In genomic region chr11:89339783-89340182, GRCm38 (mm10) we compare ENCODE assay signal across 18 mouse cellular contexts. TPM values are rescaled to one million over a fixed set of nuclear protein-coding genes. Genes with fewer than 3 reads are reported as not detected.
DNase-seq lines count a peak whose midpoint lies in the region; ATAC-seq and TF ChIP-seq lines count a peak whose summit lies in the region.
"Had no signal": no experiment of that assay in that cellular context is flagged by ENCODE, and none has a peak within 500 bp of the region (broad histone marks: within the 10 kb centered on the region; RNA-seq: fewer than 3 reads in every experiment).

No protein-coding gene starts in this region.

- peaks cover 9% of the 10 kb centered on the region for H3K4me1 ChIP-seq in forebrain, embryonic 10.5 days
- no peaks in the 10 kb centered on the region for H3K4me1 ChIP-seq in forebrain, embryonic 14.5 days (ENCODE audit: control insufficient read depth, insufficient read depth, low read length)
- H3K4me1 ChIP-seq in lung, embryonic 14.5 days (ENCODE audit: insufficient read depth), result 0 out of 2 replicates have a peak, but pooled peaks cover 9% of the 10 kb centered on the region
- H3K4me1 ChIP-seq in ES-E14 (ENCODE audit: control insufficient read depth in 2 of 2, insufficient read depth in 2 of 2, low read length in 2 of 2, poor library complexity in 1 of 2), result peaks cover 0 to 2% of the 10 kb centered on the region in 2 experiments; a peak in 1 of 4 replicates
- peaks cover 9% of the 10 kb centered on the region for H3K4me1 ChIP-seq in limb, embryonic 15.5 days
- H3K4me1 ChIP-seq: embryonic facial prominence, embryonic 12.5 days had no signal

- ATAC-seq in forebrain, embryonic 14.5 days, result no peak
- ATAC-seq in lung, embryonic 14.5 days (ENCODE audit: insufficient read depth), result peak; percentile 49; the same call in 1 of the 2 replicates
- 0 out of 2 replicates have a peak, but pooled peaks have one; percentile 44 for ATAC-seq in limb, embryonic 15.5 days (ENCODE audit: insufficient number of reproducible peaks, low FRiP score, low TSS enrichment, low read depth)
- ATAC-seq: intestine, embryonic 16.5 days; liver, postnatal 0 days; Patski had no signal

- WGBS in forebrain, embryonic 10.5 days, result 90% methylated on average over 8 of the region's 8 CpGs
- WGBS in forebrain, embryonic 14.5 days, result 89% methylated on average over 8 of the region's 8 CpGs
- 38% methylated on average over 8 of the region's 8 CpGs for WGBS in lung, embryonic 14.5 days
- WGBS in limb, embryonic 15.5 days, result 44% methylated on average over 8 of the region's 8 CpGs

- no peak overlapping the region for H3K9ac ChIP-seq in forebrain, embryonic 14.5 days (ENCODE audit: low read length)
- H3K9ac ChIP-seq in lung, embryonic 14.5 days, result peak overlapping the region; percentile 16; the same call in 1 of the 2 replicates
- H3K9ac ChIP-seq in ES-E14 (ENCODE audit: insufficient read depth, low read depth, low read length, poor library complexity, severe bottlenecking), result no peak overlapping the region
- H3K9ac ChIP-seq in limb, embryonic 15.5 days, result no peak overlapping the region
- H3K9ac ChIP-seq: embryonic facial prominence, embryonic 12.5 days; hindbrain, embryonic 14.5 days; kidney, embryonic 15.5 days; liver, postnatal 0 days had no signal

- H3K36me3 ChIP-seq in forebrain, embryonic 10.5 days (replicated peaks), result no peaks in the 10 kb centered on the region
- H3K36me3 ChIP-seq in forebrain, embryonic 14.5 days (ENCODE audit: control insufficient read depth, insufficient read depth, low read length), result no peaks in the 10 kb centered on the region
- H3K36me3 ChIP-seq in lung, embryonic 14.5 days (ENCODE audit: insufficient read depth), result no peaks in the 10 kb centered on the region
- no peaks in the 10 kb centered on the region for H3K36me3 ChIP-seq in ES-E14 (ENCODE audit: control insufficient read depth, insufficient read depth, low read length, poor library complexity, severe bottlenecking)
- no peaks in the 10 kb centered on the region for H3K36me3 ChIP-seq in limb, embryonic 15.5 days
- H3K36me3 ChIP-seq: embryonic facial prominence, embryonic 12.5 days; kidney, embryonic 15.5 days had no signal

- peak overlapping the region; percentile 53; the same call in 1 of the 2 replicates for H3K27ac ChIP-seq in forebrain, embryonic 10.5 days
- no peak overlapping the region for H3K27ac ChIP-seq in forebrain, embryonic 14.5 days (ENCODE audit: low read depth, low read length)
- H3K27ac ChIP-seq in lung, embryonic 14.5 days (ENCODE audit: low read depth), result no peak overlapping the region
- H3K27ac ChIP-seq in ES-E14 (ENCODE audit: insufficient read depth, low read depth, low read length, poor library complexity, severe bottlenecking), result no peak overlapping the region
- H3K27ac ChIP-seq in limb, embryonic 15.5 days, result peak overlapping the region; percentile 35; the same call in 1 of the 2 replicates
- H3K27ac ChIP-seq: embryonic facial prominence, embryonic 12.5 days; hindbrain, embryonic 14.5 days; kidney, embryonic 15.5 days had no signal

- H3K4me2 ChIP-seq in forebrain, embryonic 14.5 days (ENCODE audit: low read length), result no peak overlapping the region
- 0 out of 2 replicates have a peak overlapping the region, but pooled peaks have one; percentile 2 for H3K4me2 ChIP-seq in lung, embryonic 14.5 days
- no peak overlapping the region for H3K4me2 ChIP-seq in limb, embryonic 15.5 days
- H3K4me2 ChIP-seq: embryonic facial prominence, embryonic 12.5 days; hindbrain, embryonic 14.5 days; kidney, embryonic 15.5 days had no signal

- H3K4me3 ChIP-seq in forebrain, embryonic 10.5 days, result no peak overlapping the region
- H3K4me3 ChIP-seq in forebrain, embryonic 14.5 days (ENCODE audit: low read depth, low read length), result no peak overlapping the region
- H3K4me3 ChIP-seq in lung, embryonic 14.5 days (ENCODE audit: low read depth, low read length), result no peak overlapping the region
- peak overlapping the region; percentile 36; a peak in 3 of 4 replicates for H3K4me3 ChIP-seq in ES-E14 (ENCODE audit: insufficient read depth in 1 of 2, low read depth in 1 of 2, low read length in 2 of 2, poor library complexity in 1 of 2, severe bottlenecking in 1 of 2)
- H3K4me3 ChIP-seq in limb, embryonic 15.5 days, result no peak overlapping the region
- H3K4me3 ChIP-seq: embryonic facial prominence, embryonic 12.5 days; kidney, embryonic 15.5 days had no signal

- 0 out of 2 replicates have a peak, but pooled peaks cover 4% of the 10 kb centered on the region for H3K27me3 ChIP-seq in forebrain, embryonic 10.5 days (ENCODE audit: poor library complexity, severe bottlenecking)
- no peaks in the 10 kb centered on the region for H3K27me3 ChIP-seq in forebrain, embryonic 14.5 days (replicated peaks; ENCODE audit: control insufficient read depth, insufficient read depth, low read length)
- no peaks in the 10 kb centered on the region for H3K27me3 ChIP-seq in lung, embryonic 14.5 days (ENCODE audit: insufficient read depth, low read length)
- H3K27me3 ChIP-seq in limb, embryonic 15.5 days, result no peaks in the 10 kb centered on the region
- H3K27me3 ChIP-seq: embryonic facial prominence, embryonic 12.5 days; kidney, embryonic 15.5 days; Patski had no signal

- DNase-seq in forebrain, embryonic 10.5 days (ENCODE audit: extremely low spot score, low spot score), result no peak
- no peak for DNase-seq in forebrain, embryonic 14.5 days (ENCODE audit: low spot score)
- peak; percentile 65 for DNase-seq in lung, embryonic 14.5 days
- no peak for DNase-seq in lung, postnatal 36 days
- DNase-seq in ES-E14 (ENCODE audit: low read depth, low spot score), result no peak
- no peak for DNase-seq in kidney, postnatal 4 days
- DNase-seq: B cell, adult 2 months; cerebellum, adult 2 months; gastrocnemius, postnatal 36 days; liver; liver, postnatal 0 days had no signal

- in situ Hi-C loops in ES-E14 (cut with MboI; ENCODE audit: low sequenced_read_pairs in 2 of 2, unreplicated experiment in 2 of 2), result no loop called here

- no peak for TF ChIP-seq CTCF in lung, embryonic 14.5 days (IDR thresholded peaks at IDR 0.05; ENCODE audit: low read depth)

- H3K9me3 ChIP-seq in forebrain, embryonic 10.5 days, result no peaks in the 10 kb centered on the region
- H3K9me3 ChIP-seq in forebrain, embryonic 14.5 days (replicated peaks; ENCODE audit: control insufficient read depth, low read length), result 0 out of 2 replicates have a peak, but pooled peaks cover 3% of the 10 kb centered on the region
- H3K9me3 ChIP-seq in lung, embryonic 14.5 days (ENCODE audit: low read depth, low read length), result no peaks in the 10 kb centered on the region
- H3K9me3 ChIP-seq in ES-E14 (ENCODE audit: control insufficient read depth, insufficient read depth, low read depth, low read length), result no peaks in the 10 kb centered on the region
- H3K9me3 ChIP-seq in limb, embryonic 15.5 days, result no peaks in the 10 kb centered on the region
- H3K9me3 ChIP-seq: embryonic facial prominence, embryonic 12.5 days; kidney, embryonic 15.5 days had no signal

TF ChIP-seq in ES-E14, 5 proteins besides CTCF, POLR2A, EP300 and RAD21:
- no peak for TF ChIP-seq CHD2 (IDR thresholded peaks at IDR 0.05; ENCODE audit: low read depth, low read length)
- TF ChIP-seq MAFK (IDR thresholded peaks at IDR 0.05; ENCODE audit: insufficient read depth, low read depth, low read length), result no peak
- no peak for TF ChIP-seq ZNF384 (IDR thresholded peaks at IDR 0.05; ENCODE audit: low read depth, low read length)
- TF ChIP-seq HCFC1 (IDR thresholded peaks at IDR 0.05; ENCODE audit: borderline replicate concordance, insufficient read depth, low read length), result no peak
- no peak for TF ChIP-seq ZC3H11A (IDR thresholded peaks at IDR 0.05; ENCODE audit: borderline replicate concordance, low read depth, low read length)
TF ChIP-seq in ES-E14: peak in this region for 0.

RNA-seq across cellular contexts. Expression of gene Nog, which starts 37.7 kb away (rescaled TPM):
- 3.5 and 3.6 TPM in 2 replicates for polyA plus RNA-seq in forebrain, embryonic 10.5 days (2016; fragmentation: Nextera tagmentation; extraction: Ambion mirVana)
- polyA plus RNA-seq in forebrain, embryonic 14.5 days (2014; fragmentation: Nextera tagmentation; extraction: Ambion mirVana), result 3.7 and 4.2 TPM in 2 replicates
- 2.8 and 2.9 TPM in 2 replicates for polyA plus RNA-seq in lung, embryonic 14.5 days (2014; fragmentation: Nextera tagmentation; extraction: Ambion mirVana)
- 2.9 and 3.0 TPM in 2 replicates for total RNA-seq in ES-E14 (2012; rRNA removed)
- polyA plus RNA-seq in limb, embryonic 15.5 days (2015; fragmentation: Nextera tagmentation; extraction: Ambion mirVana), result 4.1 and 4.3 TPM in 2 replicates
- total RNA-seq: megakaryocyte-erythroid progenitor cell, adult 5-6 weeks had no signal
- polyA plus RNA-seq: liver, postnatal 0 days had no signal

Comparison
In these comparisons a context has a peak if more than half of its experiments do, and no peak if none do; other contexts are left out.
1. H3K27ac ChIP-seq: peak in forebrain, embryonic 10.5 days (single experiment) and limb, embryonic 15.5 days (single experiment); none in forebrain, embryonic 14.5 days (single experiment), lung, embryonic 14.5 days (single experiment) and ES-E14 (single experiment).
2. H3K4me3 ChIP-seq: peak in ES-E14 (2 of 2); none in forebrain, embryonic 10.5 days (single experiment), forebrain, embryonic 14.5 days (single experiment), lung, embryonic 14.5 days (single experiment) and limb, embryonic 15.5 days (single experiment).